In the genomic region with DNA sequence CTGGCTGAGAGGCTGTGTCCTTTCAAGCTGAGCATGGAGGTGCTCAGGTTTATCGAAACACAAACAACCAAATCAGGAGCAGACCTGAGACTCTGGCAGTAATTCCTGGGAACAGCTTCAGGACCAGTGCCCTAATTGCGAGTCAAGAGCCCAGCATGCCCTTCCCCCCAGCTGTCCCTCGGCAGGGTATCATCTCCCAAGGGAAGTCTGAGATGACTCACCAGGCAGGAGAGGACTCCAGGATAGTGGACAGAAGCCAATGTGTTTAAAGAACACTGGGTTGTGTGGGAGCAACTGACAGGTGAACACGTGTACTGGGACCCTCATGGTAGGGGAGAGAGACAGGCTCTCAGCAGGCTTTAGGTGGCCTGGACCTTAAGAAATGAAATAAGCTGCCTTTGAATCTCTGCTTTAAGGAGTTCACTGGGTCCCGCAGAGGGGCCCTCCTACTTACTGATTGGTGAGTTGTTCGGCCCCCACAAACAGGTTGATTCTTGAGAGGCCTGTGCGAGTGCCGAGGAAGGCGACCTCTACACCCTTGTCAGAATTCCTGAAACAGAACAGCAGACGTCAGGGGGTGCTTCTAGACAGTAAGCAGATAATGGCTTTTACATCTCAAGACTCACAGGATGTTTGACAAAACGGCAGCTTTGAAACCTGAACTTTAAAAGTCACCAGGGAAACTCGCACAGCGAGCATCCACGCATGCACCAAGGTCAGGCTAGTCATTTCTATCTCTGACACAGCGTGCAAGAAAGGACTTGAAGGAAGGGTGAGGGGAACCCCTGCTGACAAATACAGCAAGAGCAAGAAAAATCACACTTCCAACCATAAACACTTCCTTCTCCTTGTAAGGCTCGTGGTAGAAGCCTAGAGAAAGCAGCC, we compare ENCODE assay signal across 23 mouse cellular contexts. TPM values are rescaled to one million over a fixed set of nuclear protein-coding genes. Genes with fewer than 3 reads are reported as not detected.
DNase-seq lines count a peak whose midpoint lies in the region; ATAC-seq and TF ChIP-seq lines count a peak whose summit lies in the region.
"Had no signal": no experiment of that assay in that cellular context is flagged by ENCODE, and none has a peak within 500 bp of the region (broad histone marks: within the 10 kb centered on the region; RNA-seq: fewer than 3 reads in every experiment).

No protein-coding gene starts in this region.

- no peaks in the 10 kb centered on the region for H3K36me3 ChIP-seq in heart, embryonic 11.5 days (ENCODE audit: control insufficient read depth, insufficient read depth, low read length)
- no peaks in the 10 kb centered on the region for H3K36me3 ChIP-seq in heart, adult 2 months (ENCODE audit: control insufficient read depth, insufficient read depth, low read length)
- H3K36me3 ChIP-seq in ES-E14 (ENCODE audit: control insufficient read depth, insufficient read depth, low read length, poor library complexity, severe bottlenecking) = no peaks in the 10 kb centered on the region
- no peaks in the 10 kb centered on the region for H3K36me3 ChIP-seq in embryonic facial prominence, embryonic 10.5 days (replicated peaks)
- H3K36me3 ChIP-seq: embryonic facial prominence, embryonic 15.5 days; forebrain, embryonic 10.5 days; liver, embryonic 15.5 days; midbrain, embryonic 15.5 days had no signal

- no peak overlapping the region for H3K9ac ChIP-seq in heart, embryonic 11.5 days (ENCODE audit: low read depth, low read length)
- H3K9ac ChIP-seq in heart, adult 2 months (ENCODE audit: low read depth, low read length) = no peak overlapping the region
- no peak overlapping the region for H3K9ac ChIP-seq in ES-E14 (ENCODE audit: insufficient read depth, low read depth, low read length, poor library complexity, severe bottlenecking)
- H3K9ac ChIP-seq: embryonic facial prominence, embryonic 15.5 days; liver, embryonic 15.5 days; midbrain, embryonic 15.5 days had no signal

- H3K4me1 ChIP-seq in heart, embryonic 11.5 days (ENCODE audit: control insufficient read depth, insufficient read depth, low read length) = peaks cover 7% of the 10 kb centered on the region
- H3K4me1 ChIP-seq in heart, adult 2 months (ENCODE audit: control insufficient read depth, insufficient read depth, low read length) = no peaks in the 10 kb centered on the region
- no peaks in the 10 kb centered on the region for H3K4me1 ChIP-seq in ES-E14 (ENCODE audit: control insufficient read depth in 2 of 2, insufficient read depth in 2 of 2, low read length in 2 of 2, poor library complexity in 1 of 2)
- peaks cover 9% of the 10 kb centered on the region; the same call in 1 of the 2 replicates for H3K4me1 ChIP-seq in embryonic facial prominence, embryonic 10.5 days
- H3K4me1 ChIP-seq: embryonic facial prominence, embryonic 15.5 days; forebrain, embryonic 10.5 days; liver, embryonic 15.5 days; midbrain, embryonic 15.5 days had no signal

- H3K27me3 ChIP-seq in heart, embryonic 11.5 days (ENCODE audit: control insufficient read depth, insufficient read depth, low read length) = no peaks in the 10 kb centered on the region
- H3K27me3 ChIP-seq in heart, adult 2 months (ENCODE audit: control insufficient read depth, insufficient read depth, low read length) = no peaks in the 10 kb centered on the region
- no peaks in the 10 kb centered on the region for H3K27me3 ChIP-seq in embryonic facial prominence, embryonic 10.5 days (replicated peaks; ENCODE audit: low read depth, poor library complexity, severe bottlenecking)
- H3K27me3 ChIP-seq: embryonic facial prominence, embryonic 15.5 days; liver, embryonic 15.5 days; midbrain, embryonic 15.5 days had no signal

- no peaks in the 10 kb centered on the region for H3K79me2 ChIP-seq in heart, adult 2 months (replicated peaks; ENCODE audit: control insufficient read depth, insufficient read depth, low read length)

- intact Hi-C loops in heart, adult 2 months (cut with DNase I) = no loop called here

- in situ Hi-C loops in ES-E14 (cut with MboI; ENCODE audit: low sequenced_read_pairs in 2 of 2, unreplicated experiment in 2 of 2) = no loop called here

- WGBS in heart, embryonic 11.5 days (ENCODE audit: insufficient replicate concordance) = 20% methylated on average over 16 of the region's 16 CpGs
- WGBS in heart, adult 2 months = 44% methylated on average over 16 of the region's 16 CpGs
- WGBS in embryonic facial prominence, embryonic 10.5 days = 61% methylated on average over 16 of the region's 16 CpGs

- DNase-seq in heart, adult 2 months = no peak
- DNase-seq in ES-E14 (ENCODE audit: low read depth, low spot score) (peak; percentile 3), ZHBTc4 (ENCODE audit: low read depth, low spot score) (peak; percentile 23)
- DNase-seq in embryonic facial prominence, embryonic 10.5 days (ENCODE audit: low spot score) = peak; percentile 19
- no peak for DNase-seq in cerebellum, postnatal 14 days
- DNase-seq in right cerebral cortex, postnatal 4 days = no peak
- DNase-seq: kidney, adult 2 months; kidney, postnatal 25 days; spleen, adult 18-20 months; thymus, adult 18-20 months had no signal

- TF ChIP-seq POLR2A in heart, adult 2 months (IDR thresholded peaks at IDR 0.05; ENCODE audit: insufficient read depth, low read depth, low read length) = no peak

- ATAC-seq in heart, embryonic 11.5 days (replicated peaks; ENCODE audit: insufficient number of reproducible peaks, low FRiP score, low TSS enrichment) = no peak
- ATAC-seq: CD4-positive, CD25-positive, alpha-beta regulatory T cell, adult 4 months; lung, postnatal 0 days; midbrain, embryonic 15.5 days had no signal

- H3K4me3 ChIP-seq in heart, embryonic 11.5 days (ENCODE audit: low read depth, low read length) = no peak overlapping the region
- H3K4me3 ChIP-seq in heart, adult 2 months = no peak overlapping the region
- H3K4me3 ChIP-seq in ES-E14 (ENCODE audit: insufficient read depth in 1 of 2, low read depth in 1 of 2, low read length in 2 of 2, poor library complexity in 1 of 2, severe bottlenecking in 1 of 2) = no peak overlapping the region
- no peak overlapping the region for H3K4me3 ChIP-seq in embryonic facial prominence, embryonic 10.5 days
- H3K4me3 ChIP-seq: embryonic facial prominence, embryonic 15.5 days; forebrain, embryonic 10.5 days; liver, embryonic 15.5 days; midbrain, embryonic 15.5 days had no signal

- no peak for TF ChIP-seq EP300 in heart, adult 2 months (IDR thresholded peaks at IDR 0.05; ENCODE audit: insufficient read depth, low read depth, low read length)

- no peaks in the 10 kb centered on the region for H3K9me3 ChIP-seq in heart, embryonic 11.5 days (replicated peaks; ENCODE audit: control insufficient read depth, low read length)
- H3K9me3 ChIP-seq in ES-E14 (ENCODE audit: control insufficient read depth, insufficient read depth, low read depth, low read length) = no peaks in the 10 kb centered on the region
- H3K9me3 ChIP-seq in embryonic facial prominence, embryonic 10.5 days = no peaks in the 10 kb centered on the region
- H3K9me3 ChIP-seq: embryonic facial prominence, embryonic 15.5 days; forebrain, embryonic 10.5 days; liver, embryonic 15.5 days; midbrain, embryonic 15.5 days had no signal

- peak overlapping the region; percentile 20; the same call in 1 of the 2 replicates for H3K4me2 ChIP-seq in heart, embryonic 11.5 days
- H3K4me2 ChIP-seq: embryonic facial prominence, embryonic 15.5 days; liver, embryonic 15.5 days; midbrain, embryonic 15.5 days had no signal

- H3K27ac ChIP-seq in heart, embryonic 11.5 days (ENCODE audit: low read depth, low read length) = no peak overlapping the region
- no peak overlapping the region for H3K27ac ChIP-seq in heart, adult 2 months
- no peak overlapping the region for H3K27ac ChIP-seq in ES-E14 (ENCODE audit: insufficient read depth, low read depth, low read length, poor library complexity, severe bottlenecking)
- H3K27ac ChIP-seq in embryonic facial prominence, embryonic 10.5 days (replicated peaks) = no peak overlapping the region
- H3K27ac ChIP-seq: forebrain, embryonic 10.5 days; liver, embryonic 15.5 days; midbrain, embryonic 15.5 days had no signal

- TF ChIP-seq CTCF in heart, adult 2 months (IDR thresholded peaks at IDR 0.05) = no peak

TF ChIP-seq in ES-E14, 5 proteins besides CTCF, POLR2A, EP300 and RAD21:
- TF ChIP-seq HCFC1 (IDR thresholded peaks at IDR 0.05; ENCODE audit: borderline replicate concordance, insufficient read depth, low read length) (no peak), CHD2 (IDR thresholded peaks at IDR 0.05; ENCODE audit: low read depth, low read length) (no peak), ZC3H11A (IDR thresholded peaks at IDR 0.05; ENCODE audit: borderline replicate concordance, low read depth, low read length) (no peak), MAFK (IDR thresholded peaks at IDR 0.05; ENCODE audit: insufficient read depth, low read depth, low read length) (no peak)

RNA-seq across cellular contexts. Expression of a gene that starts 34.2 kb away (rescaled TPM):
- 0.80 and 0.92 TPM in 2 replicates for polyA plus RNA-seq in heart, embryonic 11.5 days (2014; fragmentation: Nextera tagmentation; extraction: Ambion mirVana)
- 100 to 1,000 TPM; 189 to 202 TPM for total RNA-seq in heart, adult 2 months (2021)
- polyA plus RNA-seq in heart, adult 2 months (2012; rRNA removed) = 81.6 and 182 TPM in 2 replicates
- not detected in 2 replicates for total RNA-seq in ES-E14 (2012; rRNA removed)
- 0.16 and 0.44 TPM in 2 replicates for polyA plus RNA-seq in embryonic facial prominence, embryonic 10.5 days (2016; fragmentation: Nextera tagmentation; extraction: Ambion mirVana)
- total RNA-seq: common myeloid progenitor, adult 5-6 weeks; layer of hippocampus, postnatal 10 days; left cerebral cortex, postnatal 10 days; megakaryocyte progenitor cell, adult 5-6 weeks had no signal
- polyA plus RNA-seq: CD4-positive, CD25-positive, alpha-beta regulatory T cell, adult 4 months; cerebellum, adult 2 months; lung, postnatal 0 days; stomach, embryonic 14.5 days had no signal

Comparison
In these comparisons a context has a peak if more than half of its experiments do, and no peak if none do; other contexts are left out.
1. RNA of a gene that starts 34.2 kb away (polyA plus RNA-seq): 81.6 to 182 TPM in heart, adult 2 months; 0.80 to 0.92 TPM in heart, embryonic 11.5 days and 0.16 to 0.44 TPM in embryonic facial prominence, embryonic 10.5 days; every median in the first group is over 10 times any median in the second.
2. DNase-seq: peak in ES-E14 (single experiment), ZHBTc4 (single experiment) and embryonic facial prominence, embryonic 10.5 days (single experiment); none in heart, adult 2 months (0 of 2), cerebellum, postnatal 14 days (0 of 2) and right cerebral cortex, postnatal 4 days (single experiment).